Mouse (Mus musculus): ENCODE data around the gene Slc5a2.

GRCm38 (mm10) chr7:128254978-128255377 is 10.5 kb upstream of the Slc5a2 start:
- no peak for TF ChIP-seq TAL1 (IDR thresholded peaks at IDR 0.05; ENCODE audit: low read length)
- no peak for TF ChIP-seq GATA1 (IDR thresholded peaks at IDR 0.05; ENCODE audit: low read length)
